Mouse (Mus musculus) embryonic fibroblast, embryonic 13.5 days (primary cell): Measurements from ENCODE around the gene Pold3. TPM values are rescaled to one million over a fixed set of nuclear protein-coding genes. Genes with fewer than 3 reads are reported as not detected.
"Not testable (repeated sequence)": the region's sequence is repeated elsewhere in the genome, so short reads cannot be mapped to it uniquely, and the experiment has no call there.

Experiments used
- H3K27ac ChIP-seq: 2 replicates; pipeline ENCODE4 v1.5.1; 2012; ENCODE audit warnings: low read length, control low read depth, inconsistent platforms; ENCODE audit not compliant: insufficient read depth
- H3K4me1 ChIP-seq: 2 replicates; pipeline ENCODE4 v1.6.1; 2011; ENCODE audit warnings: low read length; ENCODE audit not compliant: control insufficient read depth, insufficient read depth
- H3K4me3 ChIP-seq: 2 replicates; pipeline ENCODE4 v1.5.1; 2011; ENCODE audit warnings: mild to moderate bottlenecking, control low read depth, low read length; ENCODE audit not compliant: insufficient read depth
- CTCF ChIP-seq: IDR thresholded peaks from 2 replicates; pipeline ENCODE4 v1.5.1; 2011; ENCODE audit warnings: mild to moderate bottlenecking, control low read depth, low read length, moderate library complexity, borderline replicate concordance; ENCODE audit not compliant: insufficient read depth
- POLR2A ChIP-seq: IDR thresholded peaks from 2 replicates; pipeline ENCODE4 v1.6.1; 2011; ENCODE audit warnings: low read depth, mild to moderate bottlenecking, control low read depth, low read length, moderate library complexity
- polyA plus RNA-seq: library from polyadenylated mRNA; stranded (reverse); fragments of >200 nt; gene quantifications from 2 replicates; pipeline ENCODE4 v1.2.4, GENCODE M21; 2011; ENCODE audit warnings: low read depth; ENCODE audit not compliant: missing spikeins, insufficient read length

Pold3 gene
- polyA plus RNA-seq, 1 experiment, result 25.6 TPM

- TF ChIP-seq CTCF (no peak), POLR2A (no peak)
- Histone ChIP-seq H3K27ac (no peak overlapping the region), H3K4me3 (no peak overlapping the region), H3K4me1 (no peaks in the 10 kb centered on the region)
Measured at GRCm38 (mm10) chr7:100080087-100080781, 41.1 kb downstream of the Pold3 start.

- H3K27ac ChIP-seq, result no peak overlapping the region
- TF ChIP-seq POLR2A, result no peak
- H3K4me3 ChIP-seq, result no peak overlapping the region
- H3K4me1 ChIP-seq, result no peaks in the 10 kb centered on the region
Measured at GRCm38 (mm10) chr7:100077071-100077470, 44.3 kb downstream of the Pold3 start.

GRCm38 (mm10) chr7:100076296-100076695 is 45.1 kb downstream of the Pold3 start:
- H3K4me3 ChIP-seq, result no peak overlapping the region
- no peaks in the 10 kb centered on the region for H3K4me1 ChIP-seq
- no peak overlapping the region for H3K27ac ChIP-seq
- TF ChIP-seq POLR2A, result no peak
- TF ChIP-seq CTCF, result no peak

- no peak overlapping the region for H3K27ac ChIP-seq
- no peak for TF ChIP-seq CTCF
- no peak for TF ChIP-seq POLR2A
- H3K4me1 ChIP-seq, result no peaks in the 10 kb centered on the region
- no peak overlapping the region for H3K4me3 ChIP-seq
Measured at GRCm38 (mm10) chr7:100073959-100074358, 47.4 kb downstream of the Pold3 start.

- H3K4me1 ChIP-seq, H3K27ac ChIP-seq, H3K4me3 ChIP-seq: not testable (repeated sequence)
Measured at GRCm38 (mm10) chr7:100052991-100053390, 68.4 kb downstream of the Pold3 start.

- no peak overlapping the region for H3K27ac ChIP-seq
- H3K4me3 ChIP-seq, result no peak overlapping the region
- TF ChIP-seq CTCF (no peak), POLR2A (no peak)
- no peaks in the 10 kb centered on the region for H3K4me1 ChIP-seq
Measured at GRCm38 (mm10) chr7:100051904-100052303, 69.5 kb downstream of the Pold3 start.

- Histone ChIP-seq H3K4me3 (no peak overlapping the region), H3K4me1 (no peaks in the 10 kb centered on the region), H3K27ac (no peak overlapping the region)
- no peak for TF ChIP-seq CTCF
- no peak for TF ChIP-seq POLR2A
Measured at GRCm38 (mm10) chr7:100046486-100046885, 74.9 kb downstream of the Pold3 start.

- TF ChIP-seq POLR2A, result no peak
- TF ChIP-seq CTCF, result no peak
- Histone ChIP-seq H3K27ac (no peak overlapping the region), H3K4me3 (no peak overlapping the region), H3K4me1 (no peaks in the 10 kb centered on the region)
Measured at GRCm38 (mm10) chr7:100043605-100044031, 77.7 kb downstream of the Pold3 start.

- Histone ChIP-seq H3K4me3 (no peak overlapping the region), H3K27ac (no peak overlapping the region), H3K4me1 (no peaks in the 10 kb centered on the region)
- TF ChIP-seq CTCF, result no peak
- TF ChIP-seq POLR2A, result no peak
Measured at GRCm38 (mm10) chr7:100043096-100043495, 78.3 kb downstream of the Pold3 start.

- TF ChIP-seq POLR2A (no peak), CTCF (no peak)
- H3K4me3 ChIP-seq, result no peak overlapping the region
- H3K27ac ChIP-seq, result no peak overlapping the region
- no peaks in the 10 kb centered on the region for H3K4me1 ChIP-seq
Measured at GRCm38 (mm10) chr7:100042120-100042519, 79.2 kb downstream of the Pold3 start.

- Histone ChIP-seq H3K27ac (no peak overlapping the region), H3K4me1 (no peaks in the 10 kb centered on the region), H3K4me3 (no peak overlapping the region)
- no peak for TF ChIP-seq CTCF
- TF ChIP-seq POLR2A, result no peak
Measured at GRCm38 (mm10) chr7:100036495-100036894, 84.9 kb downstream of the Pold3 start.
